Mouse (Mus musculus): ENCODE data around the gene Thoc6. TPM values are rescaled to one million over a fixed set of nuclear protein-coding genes. Genes with fewer than 3 reads are reported as not detected.

Thoc6 gene
- total and polyA plus RNA-seq, 3 experiments = 9.6 to 15.3 (median 9.7) TPM

DNA sequence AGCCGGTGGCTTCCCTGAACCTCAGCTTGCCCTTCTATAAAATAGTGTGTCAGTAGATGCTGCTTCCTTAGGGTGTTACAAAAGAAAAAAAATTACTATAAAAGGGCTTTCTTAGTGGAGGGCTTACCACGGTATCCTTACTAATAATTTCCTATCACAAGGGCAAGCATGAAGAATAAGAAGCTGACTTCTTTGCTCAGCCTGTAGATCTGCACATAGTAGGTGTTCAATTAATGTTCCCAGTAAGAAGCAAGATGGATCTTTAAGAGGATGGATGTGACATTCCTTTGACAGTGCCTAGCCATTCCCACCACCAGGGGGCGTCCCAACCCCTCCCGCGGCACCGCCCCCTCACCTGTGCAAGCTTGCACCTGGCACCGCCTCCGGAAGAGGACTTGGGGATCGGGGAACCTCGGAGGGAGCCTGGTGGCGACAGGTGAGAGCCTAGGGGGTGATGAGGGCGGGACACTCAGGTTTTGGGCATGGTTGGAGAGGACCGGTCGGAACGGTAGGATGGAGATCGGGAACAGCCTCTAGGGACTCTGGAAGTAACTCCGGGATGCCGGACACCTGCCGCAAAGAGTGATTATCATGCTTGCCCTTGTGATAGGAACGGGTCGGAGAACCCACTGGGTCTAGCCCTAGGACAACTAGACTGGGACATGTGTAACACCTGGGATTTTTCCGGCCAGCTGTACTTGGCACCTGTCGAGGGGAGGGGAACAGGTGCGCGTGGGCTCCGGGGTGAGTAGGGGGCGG lies 13.4 kb downstream of the Thoc6 start, which contains the start of gene Bicdl2:
Bicdl2 (plus strand) TSS at position 390 of the 759 bp plus-strand sequence.
- intact Hi-C loops (cut with DNase I) = loop anchor here (2.0 kb wide), 1 partner anchor 47 kb away; no protein-coding TSS in a partner anchor
- Histone ChIP-seq H3K27me3 (ENCODE audit: control insufficient read depth, insufficient read depth, low read length) (peaks cover 2% of the 10 kb centered on the region; the same call in 1 of the 2 replicates), H3K27ac (no peak within 1 kb of the TSS), H3K4me3 (no peak within 1 kb of the TSS), H3K36me3 (ENCODE audit: control insufficient read depth, insufficient read depth, low read length) (no peaks in the 10 kb centered on the region), H3K79me2 (replicated peaks; ENCODE audit: control insufficient read depth, insufficient read depth, low read length) (no peaks in the 10 kb centered on the region), H3K4me1 (ENCODE audit: control insufficient read depth, insufficient read depth, low read length) (no peaks in the 10 kb centered on the region), H3K9ac (ENCODE audit: low read depth, low read length) (no peak within 1 kb of the TSS)
- TF ChIP-seq CTCF (IDR thresholded peaks at IDR 0.05) (peak; percentile 75), POLR2A (IDR thresholded peaks at IDR 0.05; ENCODE audit: insufficient read depth, low read depth, low read length) (no peak)
- 7% methylated on average over 27 of the region's 27 CpGs for WGBS
- DNase-seq = peak; percentile 37 to 49

DNA sequence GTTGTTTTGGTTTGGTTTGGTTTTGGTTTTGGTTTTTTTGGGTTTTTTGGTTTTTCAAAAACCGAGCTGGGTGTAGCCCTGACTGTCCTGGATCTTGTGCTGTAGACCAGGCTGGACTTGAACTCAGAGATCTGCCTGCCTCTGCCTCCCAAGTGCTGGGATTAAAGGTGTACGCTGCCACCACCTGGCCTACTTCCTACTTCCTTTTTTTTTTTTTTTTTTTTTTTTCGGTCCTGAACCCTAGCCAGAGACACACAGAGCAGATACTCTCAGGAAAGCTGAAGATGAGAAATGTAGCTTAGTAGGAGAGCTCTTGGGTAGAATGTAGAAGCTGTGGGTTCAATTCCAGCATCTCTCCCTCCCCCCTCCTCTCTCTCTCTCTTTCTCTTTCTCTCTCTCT lies 15.2 kb downstream of the Thoc6 start:
- 90% methylated on average over 3 of the region's 3 CpGs for WGBS
- TF ChIP-seq EP300 (IDR thresholded peaks at IDR 0.05; ENCODE audit: insufficient read depth, low read depth, low read length) = no peak
- TF ChIP-seq POLR2A (IDR thresholded peaks at IDR 0.05; ENCODE audit: insufficient read depth, low read depth, low read length) = no peak
- no peak for TF ChIP-seq CTCF (IDR thresholded peaks at IDR 0.05)
- intact Hi-C loops (cut with DNase I) = no loop called here
- Histone ChIP-seq H3K27ac (no peak overlapping the region), H3K79me2 (replicated peaks; ENCODE audit: control insufficient read depth, insufficient read depth, low read length) (no peaks in the 10 kb centered on the region), H3K27me3 (ENCODE audit: control insufficient read depth, insufficient read depth, low read length) (peaks cover 2% of the 10 kb centered on the region; the same call in 1 of the 2 replicates), H3K4me1 (ENCODE audit: control insufficient read depth, insufficient read depth, low read length) (no peaks in the 10 kb centered on the region), H3K36me3 (ENCODE audit: control insufficient read depth, insufficient read depth, low read length) (no peaks in the 10 kb centered on the region), H3K9ac (ENCODE audit: low read depth, low read length) (no peak overlapping the region), H3K4me3 (no peak overlapping the region)
- DNase-seq = no peak

DNA sequence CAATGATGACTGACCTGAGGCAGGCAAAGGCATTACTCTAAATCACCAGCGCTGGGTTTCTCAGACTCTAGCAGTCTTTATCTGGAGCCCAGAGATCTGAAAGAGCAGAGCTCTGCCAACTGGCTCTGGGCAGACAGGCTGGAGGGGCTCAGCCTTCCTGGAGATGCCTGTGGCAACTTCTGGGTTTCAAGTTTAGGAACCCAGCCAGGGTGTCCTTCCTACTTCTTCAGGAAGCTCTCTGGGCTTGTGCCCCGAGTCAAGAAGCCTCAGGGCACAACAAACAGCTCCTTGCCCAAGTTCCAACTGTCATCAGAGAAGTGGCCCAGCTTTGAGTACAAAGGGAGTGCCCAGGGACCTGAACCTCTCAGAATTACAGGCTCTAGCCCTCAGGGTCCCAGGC lies 19.3 kb downstream of the Thoc6 start:
- no peaks in the 10 kb centered on the region for H3K36me3 ChIP-seq (ENCODE audit: control insufficient read depth, insufficient read depth, low read length)
- DNase-seq = no peak
- no peaks in the 10 kb centered on the region for H3K4me1 ChIP-seq (ENCODE audit: control insufficient read depth, insufficient read depth, low read length)
- H3K9ac ChIP-seq (ENCODE audit: low read depth, low read length) = no peak overlapping the region
- no peak for TF ChIP-seq POLR2A (IDR thresholded peaks at IDR 0.05; ENCODE audit: insufficient read depth, low read depth, low read length)
- TF ChIP-seq CTCF (IDR thresholded peaks at IDR 0.05) = no peak
- no peak for TF ChIP-seq EP300 (IDR thresholded peaks at IDR 0.05; ENCODE audit: insufficient read depth, low read depth, low read length)
- intact Hi-C loops (cut with DNase I) = no loop called here
- no peak overlapping the region for H3K4me3 ChIP-seq
- H3K27me3 ChIP-seq (ENCODE audit: control insufficient read depth, insufficient read depth, low read length) = no peaks in the 10 kb centered on the region
- no peak overlapping the region for H3K27ac ChIP-seq
- 40% methylated on average over 2 of the region's 2 CpGs for WGBS
- no peaks in the 10 kb centered on the region for H3K79me2 ChIP-seq (replicated peaks; ENCODE audit: control insufficient read depth, insufficient read depth, low read length)

DNA sequence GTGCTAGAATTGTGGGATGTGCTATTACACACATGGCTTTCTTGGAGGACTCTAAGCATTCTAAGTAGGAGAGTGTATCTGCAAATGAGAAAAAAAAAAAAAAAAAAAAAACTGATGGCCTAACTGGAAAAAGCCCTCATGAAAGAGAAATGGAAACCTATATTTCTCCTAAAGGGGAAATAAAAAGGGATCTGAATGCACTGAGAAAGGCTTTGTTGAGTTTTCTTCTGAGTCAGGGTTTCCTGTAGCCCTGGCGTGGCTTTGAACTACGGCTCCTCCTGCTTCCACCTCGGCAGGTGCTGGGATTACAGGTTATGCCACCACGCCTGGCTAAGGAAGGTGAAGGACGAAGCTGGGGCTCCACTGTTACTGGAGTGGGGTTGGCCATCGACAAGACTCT lies 19.7 kb downstream of the Thoc6 start:
- no peaks in the 10 kb centered on the region for H3K27me3 ChIP-seq (ENCODE audit: control insufficient read depth, insufficient read depth, low read length)
- intact Hi-C loops (cut with DNase I) = no loop called here
- H3K27ac ChIP-seq = no peak overlapping the region
- no peak overlapping the region for H3K9ac ChIP-seq (ENCODE audit: low read depth, low read length)
- no peak for TF ChIP-seq EP300 (IDR thresholded peaks at IDR 0.05; ENCODE audit: insufficient read depth, low read depth, low read length)
- no peak for TF ChIP-seq CTCF (IDR thresholded peaks at IDR 0.05)
- no peak for TF ChIP-seq POLR2A (IDR thresholded peaks at IDR 0.05; ENCODE audit: insufficient read depth, low read depth, low read length)
- H3K4me3 ChIP-seq = no peak overlapping the region
- H3K36me3 ChIP-seq (ENCODE audit: control insufficient read depth, insufficient read depth, low read length) = no peaks in the 10 kb centered on the region
- DNase-seq = no peak
- no peaks in the 10 kb centered on the region for H3K79me2 ChIP-seq (replicated peaks; ENCODE audit: control insufficient read depth, insufficient read depth, low read length)
- whole genome bisulfite sequencing = 48% methylated on average over 6 of the region's 6 CpGs
- H3K4me1 ChIP-seq (ENCODE audit: control insufficient read depth, insufficient read depth, low read length) = no peaks in the 10 kb centered on the region

DNA sequence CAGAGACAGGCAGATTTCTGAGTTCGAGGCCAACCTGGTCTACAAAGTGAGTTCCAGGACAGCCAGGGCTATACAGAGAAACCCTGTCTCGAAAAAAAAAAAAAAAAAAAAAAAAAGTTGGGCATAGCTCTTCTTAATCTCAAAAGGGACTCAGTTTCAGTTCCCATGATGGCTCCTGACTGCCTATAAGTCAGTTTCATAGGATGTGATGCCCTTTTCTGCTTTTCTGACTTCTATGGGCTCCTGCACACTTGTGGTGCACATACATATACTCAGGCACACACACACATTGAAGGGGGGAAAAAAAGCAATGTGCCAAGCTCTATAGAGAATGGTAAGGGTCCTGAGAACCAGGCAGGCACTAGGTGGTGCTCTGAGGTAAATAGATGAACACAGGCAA lies 20.4 kb downstream of the Thoc6 start:
- DNase-seq = no peak
- Histone ChIP-seq H3K4me3 (no peak overlapping the region), H3K27me3 (ENCODE audit: control insufficient read depth, insufficient read depth, low read length) (no peaks in the 10 kb centered on the region), H3K36me3 (ENCODE audit: control insufficient read depth, insufficient read depth, low read length) (no peaks in the 10 kb centered on the region), H3K9ac (ENCODE audit: low read depth, low read length) (no peak overlapping the region), H3K27ac (no peak overlapping the region), H3K79me2 (replicated peaks; ENCODE audit: control insufficient read depth, insufficient read depth, low read length) (no peaks in the 10 kb centered on the region), H3K4me1 (ENCODE audit: control insufficient read depth, insufficient read depth, low read length) (no peaks in the 10 kb centered on the region)
- TF ChIP-seq EP300 (IDR thresholded peaks at IDR 0.05; ENCODE audit: insufficient read depth, low read depth, low read length) (no peak), CTCF (IDR thresholded peaks at IDR 0.05) (peak; percentile 17; the same call in 1 of the 2 replicates)
- intact Hi-C loops (cut with DNase I) = no loop called here
- WGBS = 46% methylated on average over 2 of the region's 2 CpGs

DNA sequence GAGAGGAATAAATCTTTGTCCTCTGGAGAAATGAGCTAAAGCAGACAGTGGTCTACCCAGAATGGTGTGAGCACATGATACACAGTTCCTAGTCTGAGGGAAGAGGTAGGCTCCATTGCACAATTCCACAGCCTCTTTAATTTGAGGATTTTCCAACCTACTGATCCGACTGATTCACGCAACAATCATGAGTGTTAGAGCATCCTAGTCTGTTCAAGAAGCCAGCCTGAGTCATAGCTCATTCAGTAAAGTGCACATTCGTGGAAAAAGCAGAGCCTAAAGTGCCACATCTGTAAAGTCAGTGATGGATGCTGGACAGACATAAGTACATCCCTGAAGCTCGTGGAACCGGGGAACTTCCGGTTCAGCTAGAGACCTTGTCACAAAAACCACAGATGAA lies 22.3 kb downstream of the Thoc6 start:
- Histone ChIP-seq H3K79me2 (replicated peaks; ENCODE audit: control insufficient read depth, insufficient read depth, low read length) (no peaks in the 10 kb centered on the region), H3K27ac (no peak overlapping the region)

More for the DNA sequence above, 22.3 kb downstream of the Thoc6 start:
- Histone ChIP-seq H3K27me3 (ENCODE audit: control insufficient read depth, insufficient read depth, low read length) (no peaks in the 10 kb centered on the region), H3K36me3 (ENCODE audit: control insufficient read depth, insufficient read depth, low read length) (no peaks in the 10 kb centered on the region), H3K4me3 (no peak overlapping the region), H3K9ac (ENCODE audit: low read depth, low read length) (no peak overlapping the region), H3K4me1 (ENCODE audit: control insufficient read depth, insufficient read depth, low read length) (no peaks in the 10 kb centered on the region)
- no peak for TF ChIP-seq POLR2A (IDR thresholded peaks at IDR 0.05; ENCODE audit: insufficient read depth, low read depth, low read length)
- TF ChIP-seq EP300 (IDR thresholded peaks at IDR 0.05; ENCODE audit: insufficient read depth, low read depth, low read length) = no peak
- TF ChIP-seq CTCF (IDR thresholded peaks at IDR 0.05) = no peak
- intact Hi-C loops (cut with DNase I) = no loop called here
- no peak for DNase-seq
- 66% methylated on average over 6 of the region's 6 CpGs for WGBS

Data from heart, adult 2 months (tissue).